Mouse (Mus musculus): ENCODE data around the gene Olah. TPM values are rescaled to one million over a fixed set of nuclear protein-coding genes. Genes with fewer than 3 reads are reported as not detected.

Gene Olah
- not detected for polyA plus RNA-seq (2017; shearing (Covaris generic))

DNA sequence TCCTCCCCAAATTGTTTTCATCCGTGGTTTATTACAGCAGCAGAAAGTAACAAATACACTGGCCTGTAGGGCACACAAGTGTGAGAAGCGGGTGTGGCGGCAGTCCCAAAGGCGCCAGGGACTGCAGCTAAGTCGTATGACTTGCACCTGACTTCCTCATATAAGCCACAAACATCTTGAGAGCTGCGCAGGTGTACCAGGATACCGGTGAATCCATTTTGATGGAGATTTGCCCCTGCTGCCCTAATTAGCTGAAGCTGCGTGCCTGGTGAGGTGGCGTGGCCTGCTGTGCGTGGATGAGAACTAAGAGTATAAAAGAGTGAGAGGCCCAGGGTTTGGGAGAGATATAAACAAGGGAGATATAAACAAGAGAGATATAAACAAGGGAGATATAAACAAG lies at the start of gene Olah:
TSS of gene Olah (minus strand) at position 101 of the 400 bp plus-strand sequence.

DNA sequence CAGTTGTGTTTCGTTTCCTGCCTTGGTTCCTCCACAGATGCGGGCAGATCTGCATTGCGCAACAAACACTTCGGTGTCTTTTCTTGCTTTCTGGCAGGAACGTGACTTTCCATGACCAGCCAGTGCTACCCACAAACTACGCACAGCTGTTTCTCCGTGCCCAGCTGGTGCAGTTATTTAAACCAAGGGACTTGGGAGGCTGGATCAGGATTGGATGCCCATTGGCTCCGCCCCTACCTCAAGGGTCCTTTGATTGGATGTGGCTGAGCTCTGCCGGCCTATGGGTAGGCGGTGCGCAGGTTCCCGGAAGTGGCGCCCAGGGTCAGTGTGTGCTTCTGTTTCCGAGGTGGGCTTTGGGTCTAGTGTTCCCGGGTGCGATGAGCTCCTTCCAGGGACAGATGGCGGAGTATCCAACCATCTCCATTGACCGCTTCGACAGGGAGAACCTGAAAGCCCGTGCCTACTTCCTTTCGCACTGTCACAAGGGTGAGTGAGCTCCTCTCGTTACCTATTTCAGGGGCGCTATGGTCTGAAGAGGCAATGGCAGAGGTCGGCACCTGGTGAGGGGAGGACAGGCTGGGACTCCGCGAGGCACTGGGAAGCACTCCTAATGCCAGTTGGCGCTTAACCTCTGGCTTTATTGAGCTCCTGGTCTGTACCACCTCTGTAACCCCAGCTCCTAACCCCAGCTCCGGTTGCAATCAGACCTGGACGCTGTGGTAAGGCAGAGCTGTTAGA lies 27.0 kb upstream of the Olah start, which contains the start of gene Dclre1c:
TSS of gene Dclre1c (plus strand) at position 291 of the 738 bp plus-strand sequence.

DNA sequence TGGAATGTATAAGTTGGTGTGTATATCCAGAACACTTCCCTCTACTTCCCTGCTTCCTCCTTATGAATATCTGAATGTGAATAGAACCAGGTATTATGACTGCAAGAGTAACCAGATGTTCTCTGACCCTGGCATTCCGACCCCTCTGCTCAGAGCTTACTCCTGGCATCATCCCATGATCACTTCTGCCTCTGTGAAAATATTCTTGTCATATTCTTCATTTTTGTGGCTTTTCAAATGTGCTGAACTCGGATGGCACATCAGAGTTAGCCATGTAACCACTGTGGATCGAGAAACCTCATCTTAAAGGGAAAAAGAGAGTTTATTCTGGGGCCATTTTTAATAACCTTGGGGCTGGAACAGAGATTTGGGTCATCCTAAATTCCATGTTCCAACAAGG lies 25.5 kb upstream of the Olah start, which contains the start of gene Meig1:
TSS of gene Meig1 (minus strand) at position 101 of the 400 bp plus-strand sequence.

DNA sequence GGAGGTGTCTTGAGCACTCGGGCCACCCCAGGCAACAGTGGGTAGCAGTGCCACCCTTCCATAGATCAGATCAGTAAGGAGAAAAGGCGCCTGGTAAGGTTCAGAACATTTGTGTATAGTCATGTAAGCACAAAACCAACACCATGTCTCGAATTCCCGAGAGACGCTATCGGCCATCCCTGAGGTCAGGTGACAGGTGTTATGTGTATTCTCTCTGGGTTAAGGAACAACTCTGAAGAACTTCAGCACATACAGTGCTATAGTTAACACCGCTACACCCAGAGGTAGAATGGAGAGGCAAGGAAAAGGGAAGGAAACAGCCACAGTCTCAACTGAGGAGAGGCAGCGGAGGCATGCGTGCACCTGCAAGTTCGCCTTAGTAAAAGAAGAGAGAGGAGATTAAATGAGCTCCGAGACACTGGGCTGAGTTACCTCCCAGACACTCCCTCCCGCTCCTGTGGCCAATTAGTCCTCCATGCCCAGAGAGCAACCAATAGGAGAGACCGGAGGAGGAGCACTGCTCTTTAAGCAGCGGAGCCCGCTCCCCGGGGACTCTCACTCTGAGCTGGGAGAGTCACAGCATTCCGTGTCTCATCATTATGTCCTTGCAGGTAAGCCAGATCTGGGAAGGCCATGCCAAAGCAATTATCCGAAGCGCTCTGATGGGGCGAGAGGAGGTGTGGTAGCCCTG lies 61.3 kb downstream of the Olah start, which contains the start of gene Acbd7:
TSS of gene Acbd7 (plus strand) at position 558 of the 691 bp plus-strand sequence.

DNA sequence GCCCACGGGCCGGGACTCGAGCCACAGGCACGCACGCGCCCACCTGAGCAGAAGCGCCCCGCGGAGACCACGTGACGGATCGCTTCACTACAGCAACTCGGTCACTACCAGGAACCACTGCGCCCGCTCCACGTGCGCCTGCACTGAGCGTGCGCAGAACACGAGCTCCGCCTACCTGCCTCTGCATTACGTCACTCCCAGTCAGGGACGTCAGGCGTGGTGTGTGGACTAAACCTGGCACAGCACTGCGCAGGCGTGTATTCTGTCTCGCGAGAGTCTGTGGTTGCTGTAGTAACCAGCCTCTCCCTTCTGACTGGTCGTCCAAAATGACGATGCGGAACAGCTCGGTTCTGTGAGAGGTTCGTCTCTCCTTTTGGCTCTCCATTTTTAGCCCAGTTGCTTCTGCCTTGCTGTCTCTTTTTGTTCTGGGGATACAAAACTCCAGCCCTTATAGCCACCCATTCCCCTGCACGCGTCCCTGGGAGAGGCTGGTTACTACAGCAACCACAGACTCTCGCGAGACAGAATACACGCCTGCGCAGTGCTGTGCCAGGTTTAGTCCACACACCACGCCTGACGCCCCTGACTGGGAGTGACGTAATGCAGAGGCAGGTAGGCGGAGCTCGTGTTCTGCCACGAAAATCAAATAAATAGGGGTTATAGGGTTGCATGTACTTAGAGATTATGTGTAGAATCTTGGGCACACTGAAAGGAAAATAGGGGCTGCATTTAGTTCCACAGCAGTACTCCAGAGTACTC lies 64.3 kb downstream of the Olah start, which contains the start of gene Rpp38:
TSS of gene Rpp38 (minus strand) at position 160 of the 759 bp plus-strand sequence.

Other genes starting within 250 kb of the Olah start
- gene Nmt2, start 113.0 kb downstream of the Olah start, polyA plus RNA-seq (2017; shearing (Covaris generic)), result 1 to 10 TPM; 8.4 to 9.2 TPM
- 10 to 100 TPM; 15.2 to 21.5 TPM for gene Rpp38, start 64.6 kb downstream of the Olah start, polyA plus RNA-seq (2017; shearing (Covaris generic))
- gene Acbd7, start 61.0 kb downstream of the Olah start, polyA plus RNA-seq (2017; shearing (Covaris generic)), result under 1 TPM in 1 of 2 experiments, not detected in 1; 0.92 TPM
- not detected for gene Meig1, start 25.4 kb upstream of the Olah start, polyA plus RNA-seq (2017; shearing (Covaris generic))
- 10 to 100 TPM; 15.3 to 16.8 TPM for gene Dclre1c, start 26.9 kb upstream of the Olah start, polyA plus RNA-seq (2017; shearing (Covaris generic))
- 1 to 10 TPM; 1.7 to 1.9 TPM for gene Suv39h2, start 77.8 kb upstream of the Olah start, polyA plus RNA-seq (2017; shearing (Covaris generic))
- 1 to 10 TPM; 4.1 to 4.5 TPM for gene Gm45902, start 115.6 kb upstream of the Olah start, polyA plus RNA-seq (2017; shearing (Covaris generic))
- gene Hspa14, start 115.6 kb upstream of the Olah start, polyA plus RNA-seq (2017; shearing (Covaris generic)), result 100 to 1,000 TPM; 103 to 117 TPM
- gene Cdnf, start 115.8 kb upstream of the Olah start, polyA plus RNA-seq (2017; shearing (Covaris generic)), result under 1 TPM; 0.13 to 0.33 TPM
- gene Fam107b, start 173.3 kb upstream of the Olah start, polyA plus RNA-seq (2017; shearing (Covaris generic)), result 100 to 1,000 TPM; 330 to 424 TPM

All from activated CD4-positive, CD25-positive, alpha-beta regulatory T cell (primary cell).